Mouse (Mus musculus) embryonic facial prominence, embryonic 13.5 days (tissue): ENCODE data around the gene Bcl2l1. TPM values are rescaled to one million over a fixed set of nuclear protein-coding genes. Genes with fewer than 3 reads are reported as not detected.

ENCODE experiments used
- ATAC-seq: fragments of 200-750 bp; cut with Nextera tagmentation; 2 replicates; pipeline ENCODE4 v1.8.0; 2017; ENCODE audit warnings: low read depth; ENCODE audit not compliant: insufficient number of reproducible peaks, insufficient read depth, low FRiP score, low TSS enrichment
- H3K27ac ChIP-seq: fragments of 300-500 bp; sonication (generic); 2 replicates; pipeline ENCODE4 v1.5.1; 2015; ENCODE audit warnings: moderate library complexity, mild to moderate bottlenecking, inconsistent platforms
- H3K27me3 ChIP-seq: fragments of 300-500 bp; sonication (generic); 2 replicates; pipeline ENCODE4 v1.6.1; 2015; ENCODE audit warnings: mild to moderate bottlenecking, inconsistent platforms
- H3K36me3 ChIP-seq: fragments of 300-500 bp; sonication (generic); 2 replicates; pipeline ENCODE4 v1.6.1; 2015; ENCODE audit warnings: mild to moderate bottlenecking, inconsistent platforms
- H3K4me1 ChIP-seq: fragments of 300-500 bp; sonication (generic); 2 replicates; pipeline ENCODE4 v1.6.1; 2015; ENCODE audit warnings: inconsistent platforms
- H3K4me2 ChIP-seq: fragments of 300-500 bp; sonication (generic); 2 replicates; pipeline ENCODE4 v1.6.1; 2015; ENCODE audit warnings: moderate library complexity, mild to moderate bottlenecking, inconsistent platforms
- H3K4me3 ChIP-seq: fragments of 300-500 bp; sonication (generic); 2 replicates; pipeline ENCODE4 v1.5.1; 2015; ENCODE audit warnings: mild to moderate bottlenecking, inconsistent platforms
- H3K9ac ChIP-seq: fragments of 300-500 bp; sonication (generic); 2 replicates; pipeline ENCODE4 v1.6.1; 2015; ENCODE audit warnings: mild to moderate bottlenecking, inconsistent platforms
- H3K9me3 ChIP-seq: fragments of 300-500 bp; sonication (generic); 2 replicates; pipeline ENCODE4 v1.6.1; 2016; ENCODE audit warnings: inconsistent platforms
- WGBS: fragments of 180-500 bp; shearing (Covaris S2); methylation state at CpG from one replicate; pipeline ENCODE4 v1.1.7; 2015; ENCODE audit warnings: mixed read lengths; 5-methylcytosine and 5-hydroxymethylcytosine counted together
- polyA plus RNA-seq: library from polyadenylated mRNA; unstranded; fragments of >200 nt; fragmentation: Nextera tagmentation; extraction: Ambion mirVana; gene quantifications from 2 replicates; pipeline ENCODE4 v1.2.1, GENCODE M21; 2015

The Bcl2l1 gene
- polyA plus RNA-seq, 1 experiment from 2014 or later: 100 TPM

- H3K9me3 ChIP-seq: no peaks in the 10 kb centered on the region
- peaks cover 12% of the 10 kb centered on the region for H3K4me1 ChIP-seq
- H3K4me3 ChIP-seq: no peak overlapping the region
- 32% methylated on average over 3 of the region's 3 CpGs for WGBS
- no peak overlapping the region for H3K9ac ChIP-seq
- no peaks in the 10 kb centered on the region; the same call in 1 of the 2 replicates for H3K36me3 ChIP-seq
- no peak for ATAC-seq
- H3K27me3 ChIP-seq: no peaks in the 10 kb centered on the region
- H3K4me2 ChIP-seq: no peak overlapping the region
- no peak overlapping the region for H3K27ac ChIP-seq
These were observed 20.0 kb downstream of the Bcl2l1 start for GRCm38 (mm10) chr2:152811336-152812165.

- ATAC-seq: no peak
- Histone ChIP-seq H3K27me3 (no peaks in the 10 kb centered on the region), H3K9me3 (no peaks in the 10 kb centered on the region), H3K27ac (no peak overlapping the region), H3K4me2 (no peak overlapping the region), H3K9ac (no peak overlapping the region), H3K36me3 (peaks cover 4% of the 10 kb centered on the region), H3K4me3 (no peak overlapping the region), H3K4me1 (peaks cover 14% of the 10 kb centered on the region)
- WGBS: 76% methylated on average over 5 of the region's 5 CpGs
These were observed 21.2 kb downstream of the Bcl2l1 start for GRCm38 (mm10) chr2:152810158-152810941.

- peaks cover 24% of the 10 kb centered on the region for H3K4me1 ChIP-seq
- ATAC-seq: no peak
- 91% methylated on average over 3 of the region's 3 CpGs for WGBS
- no peak overlapping the region for H3K4me2 ChIP-seq
- no peak overlapping the region for H3K9ac ChIP-seq
- no peak overlapping the region for H3K4me3 ChIP-seq
- H3K27me3 ChIP-seq: no peaks in the 10 kb centered on the region
- H3K36me3 ChIP-seq: peaks cover 6% of the 10 kb centered on the region; the same call in 1 of the 2 replicates
- H3K9me3 ChIP-seq: no peaks in the 10 kb centered on the region
- no peak overlapping the region for H3K27ac ChIP-seq
These were observed 23.4 kb downstream of the Bcl2l1 start for GRCm38 (mm10) chr2:152808178-152808577.

GRCm38 (mm10) chr2:152806037-152806436, 25.5 kb downstream of the Bcl2l1 start:
- Histone ChIP-seq H3K9ac (no peak overlapping the region), H3K27ac (peak overlapping the region; percentile 56; the same call in 1 of the 2 replicates), H3K36me3 (peaks cover 6% of the 10 kb centered on the region; the same call in 1 of the 2 replicates), H3K9me3 (no peaks in the 10 kb centered on the region), H3K27me3 (no peaks in the 10 kb centered on the region), H3K4me1 (peaks cover 24% of the 10 kb centered on the region), H3K4me2 (no peak overlapping the region), H3K4me3 (no peak overlapping the region)
- no peak for ATAC-seq
- 68% methylated on average over 2 of the region's 2 CpGs for WGBS

GRCm38 (mm10) chr2:152805111-152805490, 26.4 kb downstream of the Bcl2l1 start:
- H3K9ac ChIP-seq: peak overlapping the region; percentile 44; the same call in 1 of the 2 replicates
- no peaks in the 10 kb centered on the region for H3K27me3 ChIP-seq
- peak overlapping the region; percentile 56 for H3K27ac ChIP-seq
- H3K36me3 ChIP-seq: peaks cover 6% of the 10 kb centered on the region; the same call in 1 of the 2 replicates
- no peak overlapping the region for H3K4me2 ChIP-seq
- no peaks in the 10 kb centered on the region for H3K9me3 ChIP-seq
- peaks cover 24% of the 10 kb centered on the region for H3K4me1 ChIP-seq
- WGBS: 29% methylated on average over 5 of the region's 5 CpGs
- ATAC-seq: no peak
- H3K4me3 ChIP-seq: no peak overlapping the region

- Histone ChIP-seq H3K27me3 (no peaks in the 10 kb centered on the region), H3K36me3 (peaks cover 6% of the 10 kb centered on the region; the same call in 1 of the 2 replicates), H3K9me3 (no peaks in the 10 kb centered on the region), H3K4me2 (no peak overlapping the region), H3K9ac (no peak overlapping the region), H3K4me1 (peaks cover 24% of the 10 kb centered on the region), H3K27ac (peak overlapping the region; percentile 56), H3K4me3 (no peak overlapping the region)
- ATAC-seq: no peak; the same call in 1 of the 2 replicates
- WGBS: 8% methylated on average over 6 of the region's 6 CpGs
These were observed 27.0 kb downstream of the Bcl2l1 start for GRCm38 (mm10) chr2:152804408-152805110.

GRCm38 (mm10) chr2:152803081-152803480, 28.4 kb downstream of the Bcl2l1 start:
- H3K4me1 ChIP-seq: peaks cover 24% of the 10 kb centered on the region
- whole genome bisulfite sequencing: 91% methylated on average over 5 of the region's 5 CpGs
- no peak overlapping the region for H3K4me2 ChIP-seq
- H3K4me3 ChIP-seq: no peak overlapping the region
- no peak overlapping the region for H3K9ac ChIP-seq
- H3K36me3 ChIP-seq: peaks cover 6% of the 10 kb centered on the region; the same call in 1 of the 2 replicates
- H3K9me3 ChIP-seq: no peaks in the 10 kb centered on the region
- no peak overlapping the region for H3K27ac ChIP-seq
- H3K27me3 ChIP-seq: no peaks in the 10 kb centered on the region
- no peak for ATAC-seq

- ATAC-seq: no peak
- H3K36me3 ChIP-seq: peaks cover 9% of the 10 kb centered on the region; the same call in 1 of the 2 replicates
- peaks cover 24% of the 10 kb centered on the region for H3K4me1 ChIP-seq
- H3K27ac ChIP-seq: no peak overlapping the region
- H3K9me3 ChIP-seq: no peaks in the 10 kb centered on the region
- H3K27me3 ChIP-seq: no peaks in the 10 kb centered on the region
- H3K4me3 ChIP-seq: no peak overlapping the region
- no peak overlapping the region for H3K4me2 ChIP-seq
- 94% methylated on average over 10 of the region's 10 CpGs for WGBS
- H3K9ac ChIP-seq: no peak overlapping the region
These were observed 29.2 kb downstream of the Bcl2l1 start for GRCm38 (mm10) chr2:152802303-152802702.

- no peak for ATAC-seq
- Histone ChIP-seq H3K36me3 (0 out of 2 replicates have a peak, but pooled peaks cover 5% of the 10 kb centered on the region), H3K9me3 (no peaks in the 10 kb centered on the region), H3K27ac (no peak overlapping the region), H3K4me2 (no peak overlapping the region), H3K9ac (no peak overlapping the region), H3K27me3 (no peaks in the 10 kb centered on the region), H3K4me3 (no peak overlapping the region), H3K4me1 (peaks cover 18% of the 10 kb centered on the region)
These were observed 30.8 kb downstream of the Bcl2l1 start for GRCm38 (mm10) chr2:152800762-152801113.

- no peak overlapping the region for H3K27ac ChIP-seq
- ATAC-seq: no peak
- WGBS: 72% methylated on average over 7 of the region's 7 CpGs
These were observed 31.4 kb downstream of the Bcl2l1 start for GRCm38 (mm10) chr2:152799954-152800761.

More at GRCm38 (mm10) chr2:152799954-152800761, 31.4 kb downstream of the Bcl2l1 start:
- Histone ChIP-seq H3K9me3 (no peaks in the 10 kb centered on the region), H3K27me3 (no peaks in the 10 kb centered on the region), H3K36me3 (0 out of 2 replicates have a peak, but pooled peaks cover 5% of the 10 kb centered on the region), H3K4me1 (peaks cover 14% of the 10 kb centered on the region), H3K4me3 (no peak overlapping the region), H3K4me2 (no peak overlapping the region), H3K9ac (no peak overlapping the region)
